Mouse (Mus musculus) spleen, adult 2 months (tissue): ENCODE data around the gene Fance.

ENCODE experiments used
- CTCF ChIP-seq: fragments of 200-500 bp; IDR thresholded peaks from 2 replicates; pipeline ENCODE4 v1.5.1; 2011; ENCODE audit warnings: mild to moderate bottlenecking, inconsistent platforms; ENCODE audit not compliant: insufficient read depth, insufficient read length, insufficient replicate concordance; ENCODE audit errors: extremely low read depth
- POLR2A ChIP-seq: fragments of 200-500 bp; IDR thresholded peaks from 2 replicates; pipeline ENCODE4 v1.6.1; 2011; ENCODE audit warnings: low read depth, low read length, inconsistent platforms

DNA sequence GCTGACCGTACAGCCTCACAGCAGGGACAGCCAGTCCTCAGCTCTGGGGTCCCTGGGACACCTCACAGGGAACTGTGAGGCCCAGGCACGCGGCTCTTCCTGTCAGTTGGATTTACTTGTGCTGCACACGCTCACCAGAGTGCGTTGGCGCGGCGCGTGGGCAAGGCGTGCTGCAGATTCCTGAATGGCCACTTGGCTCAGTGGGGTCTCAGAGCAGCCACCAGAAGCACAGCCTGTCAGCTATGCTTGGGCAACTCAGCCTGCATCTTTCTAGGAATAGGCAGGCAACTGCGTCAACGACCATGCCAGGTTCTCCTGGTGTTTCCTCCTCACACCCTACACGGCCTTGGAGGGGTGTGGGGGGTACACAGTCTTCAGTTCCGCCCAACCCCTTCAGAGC, 36.1 kb upstream of the Fance start:
- TF ChIP-seq CTCF (no peak), POLR2A (no peak)
